Mouse (Mus musculus) urinary bladder, adult 18-20 months (tissue): ENCODE results near the gene Hist2h2ac.
"Not testable (repeated sequence)": the region's sequence is repeated elsewhere in the genome, so short reads cannot be mapped to it uniquely, and the experiment has no call there.

ENCODE experiments used
- DNase-seq, 2 experiments: peaks; one replicate each; pipeline ENCODE4 v3.0.0; 2022; ENCODE audit warnings: low spot score in 2 of 2, mixed read lengths in 2 of 2

Hist2h2ac gene

GRCm38 (mm10) chr3:96249034-96249345 is 28.3 kb upstream of the Hist2h2ac start:
- DNase-seq, result no peak

GRCm38 (mm10) chr3:96248141-96249033 is 27.7 kb upstream of the Hist2h2ac start:
- DNase-seq, result no peak

GRCm38 (mm10) chr3:96247356-96248140 is 26.9 kb upstream of the Hist2h2ac start:
- DNase-seq, result no peak

- not testable (repeated sequence) for DNase-seq
These were observed 25.8 kb upstream of the Hist2h2ac start, which contains the start of gene Hist2h3c1 for GRCm38 (mm10) chr3:96246427-96246856. TSS of gene Hist2h3c1 (plus strand) at chr3:96246685.

- DNase-seq, result not testable (repeated sequence)
These were observed 25.3 kb upstream of the Hist2h2ac start for GRCm38 (mm10) chr3:96246018-96246417.

- DNase-seq, result peak; percentile 79 to 83
These were observed 24.6 kb upstream of the Hist2h2ac start, which contains the start of gene Hist2h2aa1 for GRCm38 (mm10) chr3:96245003-96245886. TSS of gene Hist2h2aa1 (plus strand) at chr3:96245497.

- DNase-seq, result no peak
These were observed 23.4 kb upstream of the Hist2h2ac start for GRCm38 (mm10) chr3:96243921-96244572.

- no peak for DNase-seq
These were observed 20.1 kb upstream of the Hist2h2ac start for GRCm38 (mm10) chr3:96240799-96241197.

GRCm38 (mm10) chr3:96239949-96240798 is 19.5 kb upstream of the Hist2h2ac start, which contains the start of gene Hist2h2aa2:
TSS of gene Hist2h2aa2 (minus strand) at chr3:96240276.
- peak; percentile 94 to 96 for DNase-seq

GRCm38 (mm10) chr3:96238954-96239793 is 18.5 kb upstream of the Hist2h2ac start, which contains the start of gene Hist2h3c2:
TSS of gene Hist2h3c2 (minus strand) at chr3:96239127.
- not testable (repeated sequence) for DNase-seq

GRCm38 (mm10) chr3:96237904-96238511 is 17.3 kb upstream of the Hist2h2ac start:
- no peak for DNase-seq

GRCm38 (mm10) chr3:96237335-96237903 is 16.7 kb upstream of the Hist2h2ac start:
- no peak for DNase-seq

- no peak for DNase-seq
These were observed 16.2 kb upstream of the Hist2h2ac start for GRCm38 (mm10) chr3:96236834-96237334.

- no peak for DNase-seq
These were observed 15.2 kb upstream of the Hist2h2ac start for GRCm38 (mm10) chr3:96235836-96236235.

GRCm38 (mm10) chr3:96234914-96235313 is 14.2 kb upstream of the Hist2h2ac start:
- no peak for DNase-seq

- DNase-seq, result no peak
These were observed 11.1 kb upstream of the Hist2h2ac start for GRCm38 (mm10) chr3:96231758-96232120.

- DNase-seq, result no peak
These were observed 10.5 kb upstream of the Hist2h2ac start for GRCm38 (mm10) chr3:96230910-96231757.
